Mouse (Mus musculus) cerebellum, adult 9-11 months (tissue): ENCODE data around the gene Nfib.

Source experiments
- DNase-seq: peaks from one replicate; pipeline ENCODE4 v3.0.0; 2022

Gene Nfib

DNA sequence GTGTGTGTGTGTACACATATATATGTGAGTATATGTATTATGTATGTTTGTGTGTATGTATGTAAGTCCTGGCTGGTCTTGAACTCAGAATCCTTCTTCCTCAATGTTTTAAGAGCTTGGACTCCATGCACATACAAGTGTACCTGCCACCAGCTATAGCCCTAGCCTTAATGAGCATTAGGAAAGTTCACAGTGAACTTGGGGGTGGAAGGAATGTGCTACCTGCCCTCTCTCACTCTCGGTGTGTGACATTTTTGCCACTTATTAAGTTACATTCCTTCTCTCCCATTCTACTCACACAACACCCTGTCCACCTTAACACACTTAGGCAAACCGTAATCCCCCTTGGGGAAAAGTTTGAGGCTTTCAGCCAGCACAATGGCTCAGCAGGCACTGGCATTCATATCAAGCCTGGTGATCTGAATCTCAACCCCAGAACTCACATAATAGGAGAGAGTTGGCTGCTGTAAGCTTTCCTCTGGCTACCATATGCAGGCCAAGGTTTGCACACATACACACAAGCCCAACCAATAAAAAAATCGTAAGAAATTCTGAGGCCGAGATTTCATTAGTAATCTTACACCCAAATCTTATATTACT is 370.2 kb downstream of the Nfib start:
- no peak for DNase-seq

DNA sequence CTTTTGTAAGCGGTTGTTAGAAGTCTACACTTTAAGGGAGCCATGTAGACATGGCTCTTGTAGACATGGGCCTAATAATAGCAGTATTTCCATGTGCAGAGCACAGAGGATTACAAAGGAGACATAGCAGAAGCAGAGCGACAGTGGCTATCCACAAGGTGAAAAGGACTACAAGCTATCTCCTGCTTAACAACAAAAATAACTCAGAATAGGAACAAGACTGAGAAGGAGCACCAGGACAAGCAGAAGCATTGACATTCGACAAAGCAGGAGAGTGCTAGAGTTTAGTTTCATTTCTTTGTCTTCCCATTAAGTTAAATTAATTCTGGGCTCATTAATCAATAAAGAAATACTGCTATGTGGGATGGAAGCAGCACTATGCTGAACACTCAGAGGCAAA is 372.1 kb downstream of the Nfib start:
- no peak for DNase-seq

DNA sequence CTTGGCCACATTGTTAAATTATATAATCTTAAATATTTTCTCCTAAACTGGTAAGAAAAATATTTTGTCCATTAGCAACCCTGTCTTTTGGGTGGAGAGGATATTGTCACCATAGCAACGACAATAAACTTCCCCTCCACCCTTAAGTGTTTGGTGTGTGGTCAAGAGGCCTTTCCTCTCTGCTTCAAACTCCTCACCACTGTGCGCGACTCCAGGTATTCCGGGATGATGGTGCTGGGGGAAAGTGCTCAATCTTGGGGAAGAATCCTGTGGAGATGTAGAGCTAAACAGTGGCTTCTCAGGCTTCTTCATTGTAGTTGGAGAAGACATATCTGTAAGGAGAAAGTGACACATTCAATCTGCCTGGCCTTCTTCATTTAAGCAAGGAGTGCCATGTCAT is 375.5 kb downstream of the Nfib start:
- DNase-seq: no peak

DNA sequence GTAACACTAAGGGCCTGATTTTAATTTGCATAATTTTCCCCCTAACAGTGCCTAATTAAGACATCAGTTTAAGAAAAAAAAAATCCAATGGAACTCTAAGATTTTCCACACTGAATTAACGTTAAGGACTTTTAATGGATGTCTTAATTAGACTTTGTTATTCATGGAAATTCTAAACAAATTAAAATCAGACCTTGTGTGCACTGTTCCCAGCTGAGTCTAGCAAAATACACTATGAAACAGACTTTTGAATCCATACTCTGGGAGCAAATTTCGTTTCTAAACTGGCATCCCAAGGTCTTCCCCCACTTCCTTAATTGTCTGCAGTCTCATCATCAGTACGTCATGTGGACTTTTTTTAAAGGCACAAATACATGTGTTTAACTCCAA is 379.4 kb downstream of the Nfib start:
- DNase-seq: no peak

DNA sequence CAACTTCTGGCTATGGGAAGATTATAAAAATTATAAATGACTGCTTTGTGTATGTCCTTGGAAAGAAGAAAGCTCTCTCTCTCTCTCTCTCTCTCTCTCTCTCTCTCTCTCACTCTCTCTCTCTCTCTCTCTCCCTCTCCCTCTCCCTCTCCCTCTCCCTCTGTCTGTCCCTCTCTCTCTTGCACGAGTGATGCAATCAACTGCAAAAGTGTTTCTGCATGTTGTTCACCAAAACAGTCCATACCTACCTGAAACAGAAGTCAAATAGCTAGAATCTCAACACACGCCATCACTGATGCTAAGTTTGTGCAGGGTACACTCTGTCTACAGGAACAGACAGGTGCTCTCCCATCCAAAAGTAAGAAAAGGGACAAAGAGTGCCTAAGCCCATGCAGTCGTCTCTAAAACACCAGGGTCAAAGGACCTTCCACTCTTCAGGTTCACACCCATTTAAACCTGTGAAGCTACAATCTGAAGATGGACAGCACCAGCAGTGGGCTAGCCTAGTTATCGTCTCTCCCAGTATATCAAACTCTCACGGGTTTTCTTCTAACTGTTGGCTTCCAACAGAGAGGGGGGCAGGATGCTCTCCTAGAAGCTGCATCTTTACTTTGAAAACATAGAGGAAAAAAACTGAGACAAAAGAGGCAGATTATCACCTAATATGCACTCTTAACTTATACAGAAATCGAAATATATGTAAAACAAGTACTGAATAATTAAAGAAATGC is 380.0 kb downstream of the Nfib start:
- no peak for DNase-seq

DNA sequence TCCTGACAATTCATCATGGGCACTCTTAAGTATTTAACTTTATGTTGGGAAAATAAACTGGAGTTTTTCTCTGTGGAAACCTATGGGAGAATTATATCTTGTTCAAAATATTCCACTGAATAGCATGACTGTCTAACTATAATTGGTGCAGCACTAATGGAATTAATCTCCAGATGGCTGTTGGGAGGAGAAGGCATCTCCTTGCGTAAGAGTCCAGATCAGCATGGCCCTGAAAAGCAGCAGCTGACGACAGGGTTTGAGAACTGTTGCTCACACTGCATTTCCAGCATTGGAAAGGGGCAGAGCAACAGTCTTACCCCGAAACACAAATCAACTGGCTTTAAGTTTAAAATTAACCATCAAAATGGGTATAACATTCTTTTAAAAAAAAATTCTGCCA is 380.6 kb downstream of the Nfib start:
- DNase-seq: no peak

DNA sequence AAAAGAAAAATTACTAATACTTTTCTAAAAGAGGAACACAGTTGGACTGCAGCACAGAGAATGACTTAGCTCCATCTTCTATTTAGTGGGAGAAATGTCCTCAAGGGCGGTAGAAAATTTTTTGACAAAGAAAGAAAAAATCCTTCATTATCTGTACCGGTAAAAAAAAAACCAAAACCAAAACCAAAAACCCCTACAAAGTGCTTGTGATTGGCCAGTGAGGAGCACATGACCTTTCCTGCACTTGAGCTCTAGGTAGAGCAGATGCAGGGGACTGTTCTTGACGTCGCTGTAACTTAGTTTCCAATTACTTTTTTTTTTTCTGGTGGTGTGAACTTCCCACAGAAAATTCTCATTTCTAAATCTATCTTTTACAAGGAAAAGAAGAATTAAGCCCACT is 384.5 kb downstream of the Nfib start:
- no peak for DNase-seq

DNA sequence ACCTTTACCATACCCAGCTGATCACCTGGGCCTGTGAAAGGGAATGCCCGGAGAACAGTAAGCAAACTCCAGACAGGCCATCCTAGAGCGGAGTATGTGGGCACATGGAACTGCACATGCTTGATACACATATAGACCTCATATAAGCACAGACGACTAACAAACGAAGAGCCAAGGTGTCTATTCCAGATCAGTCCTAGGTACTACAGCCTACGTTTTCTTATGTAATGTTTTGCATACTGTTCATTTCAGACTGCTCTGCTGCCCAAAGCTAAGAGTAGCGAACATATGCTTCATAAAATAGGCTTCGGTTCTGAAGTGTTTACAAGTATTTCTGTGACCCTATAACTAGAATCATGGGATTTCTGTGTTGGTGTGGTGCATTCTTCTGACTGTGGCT is 386.2 kb downstream of the Nfib start:
- no peak for DNase-seq

DNA sequence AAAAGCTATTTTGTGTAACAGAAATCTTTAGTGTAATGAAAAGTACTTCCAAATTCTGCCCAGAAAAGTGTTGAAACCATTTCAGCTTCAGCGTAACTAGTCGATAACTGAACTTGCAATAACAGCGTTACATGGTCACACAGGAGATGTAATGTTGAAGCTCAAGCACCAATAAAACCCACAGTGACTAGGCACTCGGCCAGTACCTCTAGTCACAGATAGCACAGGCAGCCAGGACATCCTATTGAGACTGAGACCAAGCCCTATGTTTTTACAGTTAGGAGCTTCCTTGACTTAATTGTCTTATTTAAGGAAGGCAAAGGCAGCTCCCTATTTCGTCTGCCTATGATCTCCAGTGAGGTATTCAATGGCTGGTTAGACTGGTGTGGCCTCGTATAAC is 389.4 kb downstream of the Nfib start:
- DNase-seq: no peak

DNA sequence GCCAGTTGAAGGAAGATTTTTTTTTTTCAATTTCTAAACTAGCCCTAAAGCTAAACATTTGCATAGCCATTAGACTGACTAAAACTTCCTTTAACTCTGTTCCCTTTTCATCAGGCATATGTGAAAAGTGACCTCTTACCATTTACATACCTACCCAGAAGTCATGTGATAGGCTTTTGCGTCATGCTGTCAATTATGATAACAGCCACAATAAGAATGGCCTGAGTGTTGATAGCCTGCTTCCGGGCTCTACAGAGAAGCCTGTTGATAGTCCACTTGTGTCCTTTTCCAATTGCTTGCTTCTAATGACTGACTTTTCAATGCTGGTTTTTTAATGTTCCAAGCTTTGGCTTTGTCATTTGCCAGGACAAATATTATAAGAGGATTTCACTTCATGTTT is 389.8 kb downstream of the Nfib start:
- DNase-seq: no peak

DNA sequence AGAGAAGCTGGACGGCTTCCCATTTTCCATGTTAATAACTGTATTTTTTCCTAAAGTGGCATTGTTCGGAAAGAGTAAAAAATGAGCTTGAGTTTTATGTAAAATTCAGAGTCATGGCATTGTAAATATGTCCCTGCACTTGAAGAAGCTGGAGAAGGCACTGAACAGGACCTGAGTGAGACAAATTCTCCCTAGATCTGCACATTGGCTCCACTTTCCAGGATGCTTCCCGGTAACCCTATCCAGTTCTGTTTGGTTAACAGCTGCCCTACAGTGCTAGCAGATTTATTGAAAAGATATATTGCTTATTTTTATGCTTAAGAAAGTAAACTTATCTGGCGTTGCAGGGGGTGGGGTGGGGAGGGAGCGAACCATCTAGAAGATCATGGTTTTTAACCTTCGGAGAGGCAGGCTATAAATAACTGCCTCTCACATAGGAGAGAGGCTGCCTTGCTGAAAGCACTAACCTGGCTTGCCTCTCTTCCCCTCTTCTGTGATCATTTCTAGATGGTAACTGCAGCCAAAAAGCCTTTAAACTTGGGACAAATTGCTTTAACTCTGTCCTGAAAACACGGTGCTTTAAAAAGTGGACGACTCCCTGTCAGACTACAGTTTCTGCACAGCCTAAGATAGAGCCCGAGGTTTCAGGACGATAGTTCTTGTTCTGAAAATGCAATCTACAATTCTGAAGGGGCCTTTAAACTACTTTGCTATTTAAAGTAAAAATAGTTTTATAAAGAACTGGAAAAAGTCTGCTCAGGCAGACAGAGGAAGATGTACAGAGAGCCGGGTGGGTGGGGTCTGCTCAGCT is 394.4 kb downstream of the Nfib start:
- no peak for DNase-seq

DNA sequence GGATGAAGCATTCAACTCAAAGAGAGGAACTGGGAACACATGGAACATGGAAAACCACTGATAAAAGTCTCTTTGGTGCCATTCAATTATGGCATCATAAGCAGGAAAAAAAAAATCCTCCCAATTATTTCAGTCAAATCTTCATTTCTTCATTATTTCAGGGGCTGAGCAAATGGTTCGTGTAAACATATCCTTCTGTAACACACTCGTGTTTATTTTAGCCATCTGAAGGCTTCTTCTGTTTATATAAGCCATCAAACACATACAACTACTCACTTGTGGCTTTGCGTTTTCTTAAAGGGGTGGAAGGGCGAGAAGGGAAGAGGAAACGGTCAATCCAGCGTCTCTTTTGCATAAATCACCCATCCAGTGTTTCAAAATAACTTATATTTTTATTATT is 399.5 kb downstream of the Nfib start:
- DNase-seq: no peak

DNA sequence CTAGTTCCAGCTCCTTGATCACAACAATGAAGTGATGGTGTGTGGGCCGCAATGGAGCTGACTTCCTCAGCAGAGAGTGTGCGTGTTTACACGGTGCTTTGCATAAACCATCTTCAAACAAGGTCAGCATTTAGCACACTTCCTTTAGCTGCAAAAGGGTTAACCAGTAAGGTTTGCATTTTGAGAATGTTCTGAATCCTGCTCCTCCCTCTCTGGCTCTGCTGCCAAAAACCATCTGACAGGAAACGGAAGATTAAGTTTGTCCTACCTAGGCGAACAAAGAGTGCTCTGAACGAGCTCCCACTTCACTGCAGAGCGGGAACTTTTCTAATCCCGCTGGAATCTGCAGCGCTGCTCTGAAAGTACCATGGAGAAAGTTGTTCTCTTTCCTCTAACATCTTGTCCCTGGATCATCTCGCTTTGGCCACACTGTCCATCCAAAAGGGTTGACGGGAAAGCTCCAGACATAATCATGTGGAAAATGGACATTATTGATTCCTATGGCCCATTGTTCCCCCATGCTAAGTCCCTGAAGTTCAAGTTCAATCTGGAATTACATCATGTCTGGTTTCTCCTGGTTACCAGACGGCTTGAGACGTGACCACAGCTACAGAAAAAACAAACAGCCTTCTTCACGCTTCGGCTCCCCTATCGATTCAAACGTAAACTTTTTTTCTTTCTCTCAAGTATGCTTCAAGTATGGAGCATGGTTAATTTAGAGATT is 401.2 kb downstream of the Nfib start:
- DNase-seq: no peak

DNA sequence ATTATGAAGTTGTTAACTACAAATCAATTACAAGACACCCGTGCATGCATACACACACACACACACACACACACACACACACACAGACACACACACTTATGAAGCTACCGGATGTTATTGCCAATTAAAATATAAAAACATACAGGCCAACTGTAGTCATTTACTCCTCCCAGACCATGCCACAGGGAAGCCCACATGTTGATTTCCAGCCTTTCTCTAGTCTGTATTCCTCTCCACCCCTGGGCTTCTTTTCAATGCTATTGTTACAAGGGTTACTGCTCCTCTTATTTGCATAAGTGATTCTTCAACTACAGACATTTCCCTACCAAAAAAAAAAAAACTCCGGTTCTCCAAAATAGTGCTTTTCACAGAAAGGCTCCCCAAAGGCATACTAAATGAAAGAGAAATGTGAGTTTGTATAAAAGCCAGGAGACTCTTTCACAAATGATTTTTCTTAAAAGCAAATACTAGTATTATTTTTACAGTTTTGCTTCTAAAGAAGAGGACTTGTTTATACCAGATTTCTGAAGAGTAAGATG is 402.1 kb downstream of the Nfib start:
- DNase-seq: no peak

DNA sequence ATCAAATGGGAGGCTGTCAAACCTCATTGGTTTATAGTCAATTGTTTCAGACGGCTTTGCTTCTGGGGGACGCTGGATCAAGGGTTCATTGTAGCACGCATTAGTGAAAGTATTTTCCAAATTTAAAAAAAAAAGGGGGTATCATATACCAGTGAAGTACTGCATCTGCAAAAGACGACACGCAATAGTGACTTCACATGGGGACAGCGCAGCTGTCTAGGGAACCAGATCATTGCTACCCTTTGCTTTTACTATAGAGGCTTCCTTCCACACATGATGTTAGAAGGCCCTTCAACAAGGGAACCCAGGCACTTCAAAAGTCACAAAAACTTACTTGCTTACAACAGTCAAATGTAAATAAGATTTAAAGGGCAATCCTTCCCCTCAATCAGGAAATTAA is 402.6 kb downstream of the Nfib start:
- DNase-seq: no peak

DNA sequence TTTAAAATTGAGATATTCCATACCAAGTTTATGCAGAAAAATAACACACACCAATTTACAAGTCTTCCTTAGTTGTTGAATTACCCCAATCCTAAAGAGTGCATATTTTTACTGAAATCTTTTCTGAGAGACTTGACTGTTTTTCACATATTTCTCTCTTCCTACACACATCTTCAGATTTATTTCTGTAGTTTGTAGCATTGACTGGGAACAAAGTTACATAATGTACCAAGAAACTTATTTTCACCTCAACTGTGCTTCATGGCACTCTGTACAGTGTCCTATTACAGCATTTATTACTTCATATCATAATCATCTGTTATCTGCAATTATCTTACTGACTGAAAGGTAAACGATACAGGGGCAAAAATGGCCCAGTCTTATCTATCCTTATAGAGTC is 406.9 kb downstream of the Nfib start:
- DNase-seq: no peak

DNA sequence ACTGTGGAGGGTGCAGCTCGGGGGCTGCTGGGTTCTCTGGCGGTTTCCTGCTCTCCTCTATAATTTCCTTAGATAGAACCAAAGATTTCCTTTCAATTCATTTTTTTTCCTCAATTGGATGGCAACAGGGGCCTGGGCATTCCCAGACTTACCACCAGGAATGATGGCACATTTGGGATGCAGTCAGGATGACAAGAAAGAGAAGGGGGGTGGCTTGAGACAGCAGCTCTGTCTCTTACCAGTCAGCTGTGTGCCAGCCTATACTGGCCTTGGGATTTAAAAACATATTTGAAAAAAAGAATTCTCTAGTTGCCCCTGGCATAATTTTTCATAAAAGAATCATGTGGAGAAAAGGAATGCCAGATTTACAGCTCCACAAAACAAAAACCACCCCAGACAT is 408.0 kb downstream of the Nfib start:
- no peak for DNase-seq

DNA sequence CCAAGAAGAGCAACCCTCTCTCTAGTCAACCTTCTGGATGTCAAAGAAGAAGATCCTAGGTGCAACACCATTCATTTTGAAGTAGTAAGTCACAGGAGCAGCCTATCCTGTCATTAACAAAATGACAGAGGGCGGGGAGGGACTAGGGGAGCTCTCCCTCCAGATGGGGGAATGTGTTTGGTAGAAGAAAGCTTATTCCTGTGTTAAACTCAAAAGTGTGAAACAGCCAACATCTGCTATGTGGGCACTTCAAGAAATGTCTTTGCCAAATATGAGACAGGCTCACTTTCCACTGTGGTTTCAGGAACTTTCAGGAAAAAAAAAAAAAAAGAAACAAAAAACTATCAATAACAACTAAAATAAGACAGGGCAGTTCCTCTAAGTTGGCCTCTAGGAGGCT is 411.5 kb downstream of the Nfib start:
- DNase-seq: no peak

DNA sequence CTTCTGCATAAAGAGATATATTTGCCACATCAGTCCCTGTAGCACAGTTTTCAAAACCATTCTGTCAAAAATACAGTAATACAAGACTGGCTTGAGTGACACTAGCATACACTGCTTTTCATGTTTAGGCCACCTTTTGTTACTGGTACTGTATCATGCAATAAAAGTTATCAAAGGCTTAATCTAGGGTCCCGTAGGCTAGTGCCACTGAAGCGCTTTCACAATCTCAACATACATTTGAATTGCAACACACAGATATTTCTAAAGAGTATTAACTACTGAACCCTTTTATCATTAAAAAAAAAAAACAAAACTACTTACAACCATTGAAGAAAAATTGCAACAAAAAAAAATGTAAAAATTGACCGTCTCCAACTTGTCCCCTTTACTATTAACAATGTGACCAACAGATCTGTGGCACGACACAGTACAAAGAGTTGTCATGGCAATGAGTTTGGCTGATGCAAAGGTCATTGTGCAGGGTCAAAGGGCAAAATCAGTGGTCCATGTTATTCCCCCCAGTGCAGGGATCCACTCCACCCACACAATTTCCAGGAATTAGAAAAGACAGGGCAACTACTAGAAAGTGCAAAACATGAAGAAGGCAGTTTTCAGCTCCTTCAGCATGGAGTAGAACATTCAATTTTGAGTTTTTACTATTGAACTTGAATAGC is 414.2 kb downstream of the Nfib start:
- DNase-seq: no peak

DNA sequence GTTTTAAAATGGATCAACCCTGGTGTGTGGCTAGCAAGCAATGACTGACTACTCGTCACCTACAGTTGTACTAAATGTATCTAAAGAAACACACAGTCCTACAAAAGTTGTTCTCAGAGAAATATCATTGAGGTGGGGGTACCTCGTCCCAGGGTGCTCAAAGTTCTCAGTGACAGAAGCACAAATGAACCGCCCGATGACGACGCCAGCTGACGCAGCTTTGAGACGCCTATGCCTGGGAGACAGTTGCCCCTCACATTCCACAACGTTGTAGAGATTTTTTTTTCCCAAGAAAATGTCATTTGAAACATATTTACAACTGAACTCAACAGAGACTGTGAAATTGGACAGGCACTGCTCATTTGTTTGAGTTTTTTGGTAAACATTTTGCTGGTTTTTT is 414.9 kb downstream of the Nfib start:
- no peak for DNase-seq

DNA sequence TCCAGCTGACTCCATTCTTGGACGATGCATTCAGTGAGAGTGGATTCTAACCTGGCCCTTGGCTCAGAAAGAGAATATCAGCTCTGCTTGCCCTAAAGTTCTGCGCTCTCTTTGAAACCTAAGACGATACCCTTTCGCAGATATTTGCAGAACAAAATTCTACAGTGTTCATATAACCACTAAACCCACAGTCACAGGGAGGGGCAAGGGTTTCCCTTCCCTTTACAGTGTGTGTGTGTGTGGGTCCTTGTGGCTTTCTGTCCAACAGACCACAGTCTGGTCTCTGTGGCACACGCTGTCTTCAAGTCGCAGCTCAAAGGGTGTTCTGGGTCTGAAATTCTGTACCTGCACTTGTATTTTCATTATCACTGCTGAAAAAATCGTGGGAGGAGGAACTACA is 416.0 kb downstream of the Nfib start:
- no peak for DNase-seq

DNA sequence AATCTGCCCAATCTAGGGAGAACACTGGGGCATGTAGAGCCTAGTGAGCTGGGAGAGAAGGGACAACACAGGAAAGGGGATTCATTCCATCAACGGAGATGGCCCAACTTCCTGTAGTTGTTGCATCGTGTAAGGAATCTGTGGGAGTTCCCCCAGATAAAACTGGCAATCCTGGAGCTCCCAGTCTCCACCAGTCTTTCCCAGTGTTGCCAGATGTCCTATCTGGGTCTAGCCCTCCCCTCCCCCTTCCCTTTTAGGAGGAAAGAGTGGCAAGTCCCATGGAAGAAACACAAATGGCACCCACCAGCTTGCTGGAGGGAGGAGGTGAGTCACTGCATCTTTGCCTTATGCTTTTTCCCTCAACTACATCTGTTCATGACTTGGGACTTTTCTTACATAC is 417.4 kb downstream of the Nfib start:
- no peak for DNase-seq

DNA sequence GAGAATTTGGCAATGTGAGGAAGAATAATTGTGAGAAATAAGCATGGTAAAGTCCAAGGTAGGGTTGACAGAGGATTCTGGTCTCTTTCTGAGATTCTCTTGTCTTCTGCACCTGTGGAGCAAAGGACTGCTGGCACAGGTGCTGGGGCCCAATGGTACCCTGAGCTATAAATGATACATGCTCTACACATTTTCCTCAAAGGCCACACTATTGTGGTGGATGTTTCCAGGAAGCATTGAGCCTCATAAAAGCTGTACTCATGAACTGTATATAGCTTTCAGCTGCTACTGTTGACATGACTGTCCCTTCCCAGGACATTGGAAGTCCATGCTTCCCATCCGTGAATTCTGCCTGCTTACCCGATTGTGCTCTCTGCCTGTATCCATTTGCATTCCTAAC is 418.1 kb downstream of the Nfib start:
- no peak for DNase-seq
